Mouse (Mus musculus): Measurements from ENCODE around the gene Tmub1. TPM values are rescaled to one million over a fixed set of nuclear protein-coding genes. Genes with fewer than 3 reads are reported as not detected.

The Tmub1 gene
- polyA plus RNA-seq, 1 experiment from 2014 or later, result 24.7 TPM

- no peaks in the 10 kb centered on the region for H3K9me3 ChIP-seq (replicated peaks; ENCODE audit: control insufficient read depth, low read length)
- no peak overlapping the region for H3K27ac ChIP-seq (replicated peaks; ENCODE audit: low read depth, low read length)
- H3K4me2 ChIP-seq (ENCODE audit: low read depth, low read length), result peak overlapping the region; percentile 87
- 0 out of 2 replicates have a peak, but pooled peaks have one; percentile 7 for ATAC-seq (replicated peaks; ENCODE audit: insufficient number of reproducible peaks, low FRiP score, low TSS enrichment, low read depth)
- WGBS, result under 1% methylated on average over 10 of the region's 10 CpGs
- peaks cover 19% of the 10 kb centered on the region for H3K4me1 ChIP-seq (ENCODE audit: control insufficient read depth, insufficient read depth, low read length)
- DNase-seq (ENCODE audit: low spot score), result peak; percentile 21
- H3K4me3 ChIP-seq (ENCODE audit: low read depth, low read length), result peak overlapping the region; percentile 64
- peaks cover 7% of the 10 kb centered on the region for H3K36me3 ChIP-seq (replicated peaks; ENCODE audit: control insufficient read depth, insufficient read depth, low read depth, low read length)
- no peaks in the 10 kb centered on the region for H3K27me3 ChIP-seq (ENCODE audit: control insufficient read depth, insufficient read depth, low read length)
- H3K9ac ChIP-seq (replicated peaks; ENCODE audit: low read length), result peak overlapping the region; percentile 68
Measured at GRCm38 (mm10) chr5:24426037-24426432, 21.6 kb downstream of the Tmub1 start.

GRCm38 (mm10) chr5:24425421-24426036, 22.1 kb downstream of the Tmub1 start:
- Histone ChIP-seq H3K9me3 (replicated peaks; ENCODE audit: control insufficient read depth, low read length) (no peaks in the 10 kb centered on the region), H3K27ac (replicated peaks; ENCODE audit: low read depth, low read length) (peak overlapping the region; percentile 67), H3K4me2 (ENCODE audit: low read depth, low read length) (peak overlapping the region; percentile 87), H3K36me3 (replicated peaks; ENCODE audit: control insufficient read depth, insufficient read depth, low read depth, low read length) (peaks cover 5% of the 10 kb centered on the region), H3K4me3 (ENCODE audit: low read depth, low read length) (peak overlapping the region; percentile 64), H3K4me1 (ENCODE audit: control insufficient read depth, insufficient read depth, low read length) (peaks cover 19% of the 10 kb centered on the region), H3K27me3 (ENCODE audit: control insufficient read depth, insufficient read depth, low read length) (no peaks in the 10 kb centered on the region), H3K9ac (replicated peaks; ENCODE audit: low read length) (peak overlapping the region; percentile 68)
- peak; percentile 69 for DNase-seq (ENCODE audit: low spot score)
- WGBS, result under 1% methylated on average over 25 of the region's 30 CpGs
- no peak for ATAC-seq (replicated peaks; ENCODE audit: insufficient number of reproducible peaks, low FRiP score, low TSS enrichment, low read depth)

- WGBS, result 2% methylated on average over 51 of the region's 60 CpGs
- Histone ChIP-seq H3K4me2 (ENCODE audit: low read depth, low read length) (peak overlapping the region; percentile 87), H3K27me3 (ENCODE audit: control insufficient read depth, insufficient read depth, low read length) (no peaks in the 10 kb centered on the region), H3K9ac (replicated peaks; ENCODE audit: low read length) (peak overlapping the region; percentile 68), H3K9me3 (replicated peaks; ENCODE audit: control insufficient read depth, low read length) (no peaks in the 10 kb centered on the region), H3K4me1 (ENCODE audit: control insufficient read depth, insufficient read depth, low read length) (peaks cover 19% of the 10 kb centered on the region), H3K36me3 (replicated peaks; ENCODE audit: control insufficient read depth, insufficient read depth, low read depth, low read length) (peaks cover 2% of the 10 kb centered on the region), H3K4me3 (ENCODE audit: low read depth, low read length) (peak overlapping the region; percentile 64), H3K27ac (replicated peaks; ENCODE audit: low read depth, low read length) (peak overlapping the region; percentile 67)
- ATAC-seq (replicated peaks; ENCODE audit: insufficient number of reproducible peaks, low FRiP score, low TSS enrichment, low read depth) (no peak), DNase-seq (ENCODE audit: low spot score) (peak; percentile 95)
Measured at GRCm38 (mm10) chr5:24424861-24425411, 22.7 kb downstream of the Tmub1 start.

- Histone ChIP-seq H3K27ac (replicated peaks; ENCODE audit: low read depth, low read length) (peak overlapping the region; percentile 71; the same call in 1 of the 2 replicates), H3K4me3 (ENCODE audit: low read depth, low read length) (peak overlapping the region; percentile 64), H3K9me3 (replicated peaks; ENCODE audit: control insufficient read depth, low read length) (no peaks in the 10 kb centered on the region), H3K27me3 (ENCODE audit: control insufficient read depth, insufficient read depth, low read length) (no peaks in the 10 kb centered on the region), H3K36me3 (replicated peaks; ENCODE audit: control insufficient read depth, insufficient read depth, low read depth, low read length) (no peaks in the 10 kb centered on the region; the same call in 1 of the 2 replicates), H3K9ac (replicated peaks; ENCODE audit: low read length) (peak overlapping the region; percentile 68), H3K4me2 (ENCODE audit: low read depth, low read length) (peak overlapping the region; percentile 87), H3K4me1 (ENCODE audit: control insufficient read depth, insufficient read depth, low read length) (peaks cover 19% of the 10 kb centered on the region)
- DNase-seq (ENCODE audit: low spot score), result peak; percentile 15
- no peak; the same call in 1 of the 2 replicates for ATAC-seq (replicated peaks; ENCODE audit: insufficient number of reproducible peaks, low FRiP score, low TSS enrichment, low read depth)
- 13% methylated on average over 21 of the region's 21 CpGs for WGBS
Measured at GRCm38 (mm10) chr5:24424004-24424781, 23.5 kb downstream of the Tmub1 start.

GRCm38 (mm10) chr5:24423129-24424003, 24.3 kb downstream of the Tmub1 start, which contains the start of the genes Cdk5 and Slc4a2:
Gene Cdk5 (minus strand): TSS chr5:24423530.
Gene Slc4a2 (plus strand): TSS chr5:24423837.
- WGBS, result under 1% methylated on average over 46 of the region's 46 CpGs
- Histone ChIP-seq H3K36me3 (replicated peaks; ENCODE audit: control insufficient read depth, insufficient read depth, low read depth, low read length) (no peaks in the 10 kb centered on the region; the same call in 1 of the 2 replicates), H3K9me3 (replicated peaks; ENCODE audit: control insufficient read depth, low read length) (no peaks in the 10 kb centered on the region), H3K9ac (replicated peaks; ENCODE audit: low read length) (peak within 1 kb of the TSS; percentile 76), H3K4me3 (ENCODE audit: low read depth, low read length) (peak within 1 kb of the TSS; percentile 64), H3K27me3 (ENCODE audit: control insufficient read depth, insufficient read depth, low read length) (no peaks in the 10 kb centered on the region), H3K4me2 (ENCODE audit: low read depth, low read length) (peak within 1 kb of the TSS; percentile 87), H3K4me1 (ENCODE audit: control insufficient read depth, insufficient read depth, low read length) (peaks cover 19% of the 10 kb centered on the region), H3K27ac (replicated peaks; ENCODE audit: low read depth, low read length) (peak within 1 kb of the TSS; percentile 71)
- peak; percentile 100 for DNase-seq (ENCODE audit: low spot score)
- peak; percentile 90 for ATAC-seq (replicated peaks; ENCODE audit: insufficient number of reproducible peaks, low FRiP score, low TSS enrichment, low read depth)

DNA sequence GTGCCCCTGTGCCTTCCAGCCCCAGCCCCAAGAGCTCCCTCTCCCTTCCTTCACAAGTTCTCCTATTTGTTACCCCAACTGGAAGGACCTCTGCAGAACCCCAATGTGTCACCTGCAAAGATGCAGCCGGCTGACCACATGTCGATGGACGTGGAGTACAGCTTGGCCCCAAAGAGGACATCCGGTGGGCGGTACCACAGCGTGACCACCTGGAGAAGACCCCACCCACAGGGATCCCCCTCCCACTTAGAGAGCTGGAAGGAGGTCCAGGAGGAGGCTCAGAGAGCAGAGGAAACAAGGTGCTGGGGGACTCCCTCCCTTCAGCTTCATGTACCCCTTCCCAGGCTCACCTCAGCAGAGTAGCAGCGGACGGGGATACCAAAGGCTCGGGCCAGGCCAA, 27.3 kb downstream of the Tmub1 start:
- no peak for DNase-seq (ENCODE audit: low spot score)
- Histone ChIP-seq H3K27me3 (ENCODE audit: control insufficient read depth, insufficient read depth, low read length) (no peaks in the 10 kb centered on the region), H3K4me1 (ENCODE audit: control insufficient read depth, insufficient read depth, low read length) (no peaks in the 10 kb centered on the region; the same call in 1 of the 2 replicates), H3K4me3 (ENCODE audit: low read depth, low read length) (no peak overlapping the region), H3K27ac (replicated peaks; ENCODE audit: low read depth, low read length) (no peak overlapping the region), H3K9me3 (replicated peaks; ENCODE audit: control insufficient read depth, low read length) (no peaks in the 10 kb centered on the region), H3K36me3 (replicated peaks; ENCODE audit: control insufficient read depth, insufficient read depth, low read depth, low read length) (no peaks in the 10 kb centered on the region; the same call in 1 of the 2 replicates), H3K9ac (replicated peaks; ENCODE audit: low read length) (no peak overlapping the region), H3K4me2 (ENCODE audit: low read depth, low read length) (no peak overlapping the region)
- 80% methylated on average over 9 of the region's 9 CpGs for WGBS
- no peak for ATAC-seq (replicated peaks; ENCODE audit: insufficient number of reproducible peaks, low FRiP score, low TSS enrichment, low read depth)

DNA sequence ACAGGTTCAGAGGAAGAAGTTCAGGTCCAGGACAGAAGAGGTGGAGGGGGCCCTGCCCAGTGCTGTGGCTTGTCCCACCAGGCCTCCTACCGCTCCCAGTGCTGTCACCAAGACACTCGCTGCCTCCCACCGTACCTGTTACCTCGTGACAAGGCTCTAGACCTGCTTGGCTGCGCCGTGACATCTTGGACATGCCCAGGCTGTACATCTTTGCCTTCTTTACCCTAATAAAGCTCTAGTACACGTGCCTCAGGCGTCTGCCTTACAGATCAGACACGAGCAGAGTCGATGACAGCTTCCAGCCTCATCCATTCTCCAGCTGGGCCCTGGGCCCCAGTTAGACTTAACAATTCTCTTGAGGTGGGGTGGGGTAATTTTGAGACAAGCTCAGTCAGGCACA, 30.1 kb downstream of the Tmub1 start:
- no peak for DNase-seq (ENCODE audit: low spot score)
- Histone ChIP-seq H3K4me2 (ENCODE audit: low read depth, low read length) (no peak overlapping the region), H3K27me3 (ENCODE audit: control insufficient read depth, insufficient read depth, low read length) (no peaks in the 10 kb centered on the region), H3K9me3 (replicated peaks; ENCODE audit: control insufficient read depth, low read length) (no peaks in the 10 kb centered on the region), H3K36me3 (replicated peaks; ENCODE audit: control insufficient read depth, insufficient read depth, low read depth, low read length) (no peaks in the 10 kb centered on the region; the same call in 1 of the 2 replicates), H3K27ac (replicated peaks; ENCODE audit: low read depth, low read length) (no peak overlapping the region), H3K9ac (replicated peaks; ENCODE audit: low read length) (no peak overlapping the region), H3K4me1 (ENCODE audit: control insufficient read depth, insufficient read depth, low read length) (no peaks in the 10 kb centered on the region; the same call in 1 of the 2 replicates), H3K4me3 (ENCODE audit: low read depth, low read length) (no peak overlapping the region)
- ATAC-seq (replicated peaks; ENCODE audit: insufficient number of reproducible peaks, low FRiP score, low TSS enrichment, low read depth), result no peak
- 83% methylated on average over 10 of the region's 10 CpGs for WGBS
